Mouse (Mus musculus): ENCODE results near the gene Sigirr.

The Sigirr gene

GRCm38 (mm10) chr7:141059929-141060328, 40.4 kb downstream of the Sigirr start:
- DNase-seq, result peak in 1 of 2 experiments; percentile 21

GRCm38 (mm10) chr7:141058601-141059341, 41.6 kb downstream of the Sigirr start:
- DNase-seq, result no peak

GRCm38 (mm10) chr7:141057541-141057940, 42.8 kb downstream of the Sigirr start:
- peak; percentile 31 to 35 for DNase-seq

- DNase-seq, result no peak
Observed at GRCm38 (mm10) chr7:141056976-141057375, 43.4 kb downstream of the Sigirr start.

GRCm38 (mm10) chr7:141055785-141056184, 44.6 kb downstream of the Sigirr start:
- no peak for DNase-seq

GRCm38 (mm10) chr7:141052421-141052820, 48.0 kb downstream of the Sigirr start:
- DNase-seq, result no peak

- DNase-seq, result no peak
Observed at GRCm38 (mm10) chr7:141052016-141052415, 48.4 kb downstream of the Sigirr start.

GRCm38 (mm10) chr7:141051060-141051685, 49.2 kb downstream of the Sigirr start:
- no peak for DNase-seq

GRCm38 (mm10) chr7:141049326-141049725, 51.0 kb downstream of the Sigirr start:
- DNase-seq, result no peak

GRCm38 (mm10) chr7:141048226-141049218, 51.9 kb downstream of the Sigirr start:
- DNase-seq, result peak; percentile 95 to 96

GRCm38 (mm10) chr7:141047581-141048225, 52.7 kb downstream of the Sigirr start:
- peak; percentile 74 to 76 for DNase-seq

GRCm38 (mm10) chr7:141046931-141047580, 53.3 kb downstream of the Sigirr start:
- no peak for DNase-seq

GRCm38 (mm10) chr7:141042539-141042938, 57.8 kb downstream of the Sigirr start:
- DNase-seq, result no peak

- peak; percentile 70 to 78 for DNase-seq
Observed at GRCm38 (mm10) chr7:141041661-141042060, 58.7 kb downstream of the Sigirr start.

Measured in cerebellum, postnatal 14 days (tissue).